Mouse (Mus musculus) megakaryocyte, embryonic 14.5 days (primary cell): ENCODE data around the gene Enpp3.

Experiments
- FLI1 ChIP-seq: IDR thresholded peaks from 2 replicates; pipeline ENCODE4 v1.6.1; 2012; ENCODE audit warnings: low read length, inconsistent platforms, mixed read lengths
- GATA1 ChIP-seq: IDR thresholded peaks from 3 replicates; pipeline ENCODE4 v1.6.1; 2012; ENCODE audit warnings: mixed read lengths, low read length, inconsistent platforms, borderline replicate concordance

GRCm38 (mm10) chr10:24864434-24864833, 21.8 kb upstream of the Enpp3 start:
- TF ChIP-seq GATA1 (no peak), FLI1 (no peak)
